Mouse (Mus musculus): ENCODE data around the gene Rbsn.

Rbsn gene

DNA sequence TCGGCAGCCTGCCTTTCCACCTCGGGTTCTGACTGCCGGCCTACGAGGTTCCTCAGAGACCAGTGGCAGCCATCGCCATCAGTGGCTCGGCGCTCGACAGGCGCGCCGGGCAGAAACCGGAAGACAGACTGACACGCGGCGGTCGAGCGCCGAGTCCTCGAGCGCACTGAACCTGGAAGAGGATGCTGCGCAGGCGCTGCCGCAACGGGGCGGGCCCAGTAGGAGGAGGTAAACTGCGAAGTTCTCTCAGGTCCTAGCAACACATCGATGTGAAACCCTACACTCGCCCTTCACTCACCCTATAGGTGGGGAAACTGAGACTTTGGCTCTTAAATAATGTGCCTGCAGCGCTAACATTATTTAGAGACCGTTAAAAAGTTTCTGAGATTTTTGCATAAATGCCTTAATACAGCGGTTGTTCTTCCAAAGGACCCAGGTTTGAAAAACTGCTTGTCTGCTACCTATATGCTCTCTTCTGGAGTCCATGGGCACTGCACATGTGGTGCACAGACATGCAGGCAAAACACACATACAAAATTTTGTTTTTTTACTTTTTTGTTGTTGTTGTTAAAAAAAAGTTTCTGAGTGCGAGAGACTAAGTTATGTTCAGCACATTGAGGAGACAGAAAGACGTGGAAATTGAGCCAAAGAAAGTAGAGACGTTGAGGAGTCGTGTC, at the start of gene Rbsn:
Gene Rbsn, minus strand, starts transcription at position 153 of the 677 bp plus-strand sequence.
- peak within 1 kb of the TSS; percentile 98 for H3K4me3 ChIP-seq (replicated peaks; ENCODE audit: low read length)
- no peaks in the 10 kb centered on the region for H3K9me3 ChIP-seq (ENCODE audit: low read length)
- H3K4me1 ChIP-seq (replicated peaks; ENCODE audit: low read depth, low read length), result peaks cover 21% of the 10 kb centered on the region
- peaks cover 20% of the 10 kb centered on the region for H3K36me3 ChIP-seq (ENCODE audit: insufficient read depth, low read length)
- H3K27me3 ChIP-seq (ENCODE audit: insufficient read depth, low read length), result no peaks in the 10 kb centered on the region
- TF ChIP-seq POU5F1 (IDR thresholded peaks at IDR 0.05; ENCODE audit: borderline replicate concordance, low read length) (no peak), NANOG (IDR thresholded peaks at IDR 0.05; ENCODE audit: borderline replicate concordance, low read length) (no peak), CTCF (conservative IDR thresholded peaks at IDR 0.05; ENCODE audit: low read length) (no peak)

DNA sequence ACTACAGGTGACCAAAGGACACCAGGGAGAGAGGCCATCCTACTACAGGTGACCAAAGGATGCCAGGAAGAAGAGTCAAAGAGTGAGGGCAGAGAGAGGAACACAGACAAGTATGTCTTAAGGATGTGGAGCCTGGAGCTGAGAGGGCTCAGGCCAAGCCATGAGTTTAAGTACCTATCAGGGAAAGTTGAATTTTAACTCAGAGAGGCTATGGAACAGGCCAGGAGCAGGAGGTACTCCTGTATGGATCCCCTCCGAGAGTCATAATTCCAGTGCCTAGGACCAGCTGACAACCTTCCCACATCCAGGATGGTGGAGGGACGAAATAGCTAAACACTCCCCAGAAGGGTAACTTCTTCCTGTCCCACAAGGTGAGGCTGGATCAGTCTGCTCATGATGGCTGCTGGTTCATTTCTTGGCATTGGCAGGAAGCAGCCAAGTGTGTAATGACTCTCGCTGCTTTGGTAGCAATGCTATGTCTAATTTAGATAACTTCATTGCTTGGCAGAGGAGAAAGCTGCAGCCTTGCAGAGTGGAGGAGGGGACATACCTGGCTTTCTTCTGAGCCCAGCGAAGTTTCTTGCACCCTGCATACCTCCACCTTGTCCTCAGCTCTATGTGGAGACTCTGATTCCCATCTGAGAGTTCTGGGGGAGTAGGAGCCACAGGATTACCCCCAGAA, 46.6 kb upstream of the Rbsn start:
- no peak overlapping the region for H3K4me3 ChIP-seq (replicated peaks; ENCODE audit: low read length)
- no peak for TF ChIP-seq CTCF (conservative IDR thresholded peaks at IDR 0.05; ENCODE audit: low read length)

DNA sequence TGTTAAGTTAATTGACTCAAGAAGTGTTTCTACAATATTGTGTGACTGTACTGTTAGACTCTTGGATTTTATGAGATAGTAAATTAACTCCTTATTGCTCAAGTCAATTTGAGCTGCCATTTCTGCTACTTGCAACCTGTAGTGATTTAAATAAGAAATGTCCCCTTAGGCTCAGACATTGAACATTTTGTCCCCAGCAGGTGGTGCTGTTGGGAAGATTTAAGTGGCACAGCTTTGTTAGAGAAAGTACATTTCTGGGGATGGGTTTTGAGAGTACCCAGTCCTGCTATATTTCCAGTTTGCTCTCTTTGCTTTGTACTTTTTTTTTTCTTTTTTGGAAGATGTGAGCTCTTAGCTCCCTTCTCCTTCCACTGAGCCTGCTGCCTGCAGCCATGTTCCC, 40.6 kb upstream of the Rbsn start:
- Histone ChIP-seq H3K4me1 (replicated peaks; ENCODE audit: low read depth, low read length) (peaks cover 52% of the 10 kb centered on the region), H3K36me3 (ENCODE audit: insufficient read depth, low read length) (no peaks in the 10 kb centered on the region), H3K27me3 (ENCODE audit: insufficient read depth, low read length) (0 out of 2 replicates have a peak, but pooled peaks cover 11% of the 10 kb centered on the region), H3K4me3 (replicated peaks; ENCODE audit: low read length) (no peak overlapping the region), H3K9me3 (ENCODE audit: low read length) (peaks cover 12% of the 10 kb centered on the region)
- TF ChIP-seq CTCF (conservative IDR thresholded peaks at IDR 0.05; ENCODE audit: low read length), result 0 out of 2 replicates have a peak, but pooled peaks have one; percentile 2
- TF ChIP-seq NANOG (IDR thresholded peaks at IDR 0.05; ENCODE audit: borderline replicate concordance, low read length), result no peak

More for the DNA sequence above, 46.6 kb upstream of the Rbsn start:
- peaks cover 14% of the 10 kb centered on the region; the same call in 1 of the 2 replicates for H3K27me3 ChIP-seq (ENCODE audit: insufficient read depth, low read length)
- no peaks in the 10 kb centered on the region for H3K36me3 ChIP-seq (ENCODE audit: insufficient read depth, low read length)
- H3K4me1 ChIP-seq (replicated peaks; ENCODE audit: low read depth, low read length), result peaks cover 20% of the 10 kb centered on the region
- no peaks in the 10 kb centered on the region for H3K9me3 ChIP-seq (ENCODE audit: low read length)

DNA sequence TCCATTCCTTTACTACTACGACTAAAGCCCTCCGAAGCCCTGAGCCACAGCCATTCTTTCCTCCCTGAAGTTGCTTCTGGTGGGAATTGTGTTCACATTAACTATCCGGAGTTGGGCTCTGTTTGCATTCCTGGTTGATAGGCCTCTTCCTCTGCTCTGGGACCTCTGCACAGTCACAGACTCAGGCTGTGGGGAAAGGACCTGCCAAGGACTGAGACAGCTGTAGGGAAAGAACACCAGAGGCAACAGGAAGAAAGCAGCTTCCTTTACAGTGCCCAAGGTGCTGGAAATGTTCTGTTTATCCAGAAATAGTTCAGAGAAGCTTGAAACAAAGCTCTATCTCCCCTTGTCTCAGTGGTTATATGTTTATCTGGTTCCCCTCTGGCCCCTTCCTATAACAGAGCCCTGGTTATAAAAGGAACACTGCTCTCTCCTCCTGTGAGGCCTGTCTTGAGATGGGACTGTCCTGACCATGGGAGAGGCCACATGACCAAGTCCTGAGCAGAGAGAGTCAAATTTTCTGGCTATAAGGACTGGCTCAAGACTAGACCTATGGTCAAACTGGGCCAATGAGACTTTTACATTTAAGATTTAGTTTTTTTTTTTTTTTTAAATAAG, 38.6 kb upstream of the Rbsn start:
- Histone ChIP-seq H3K9me3 (ENCODE audit: low read length) (peaks cover 12% of the 10 kb centered on the region), H3K4me1 (replicated peaks; ENCODE audit: low read depth, low read length) (peaks cover 70% of the 10 kb centered on the region), H3K36me3 (ENCODE audit: insufficient read depth, low read length) (no peaks in the 10 kb centered on the region), H3K4me3 (replicated peaks; ENCODE audit: low read length) (no peak overlapping the region), H3K27me3 (ENCODE audit: insufficient read depth, low read length) (no peaks in the 10 kb centered on the region)
- TF ChIP-seq POU5F1 (IDR thresholded peaks at IDR 0.05; ENCODE audit: borderline replicate concordance, low read length) (no peak), CTCF (conservative IDR thresholded peaks at IDR 0.05; ENCODE audit: low read length) (no peak)

DNA sequence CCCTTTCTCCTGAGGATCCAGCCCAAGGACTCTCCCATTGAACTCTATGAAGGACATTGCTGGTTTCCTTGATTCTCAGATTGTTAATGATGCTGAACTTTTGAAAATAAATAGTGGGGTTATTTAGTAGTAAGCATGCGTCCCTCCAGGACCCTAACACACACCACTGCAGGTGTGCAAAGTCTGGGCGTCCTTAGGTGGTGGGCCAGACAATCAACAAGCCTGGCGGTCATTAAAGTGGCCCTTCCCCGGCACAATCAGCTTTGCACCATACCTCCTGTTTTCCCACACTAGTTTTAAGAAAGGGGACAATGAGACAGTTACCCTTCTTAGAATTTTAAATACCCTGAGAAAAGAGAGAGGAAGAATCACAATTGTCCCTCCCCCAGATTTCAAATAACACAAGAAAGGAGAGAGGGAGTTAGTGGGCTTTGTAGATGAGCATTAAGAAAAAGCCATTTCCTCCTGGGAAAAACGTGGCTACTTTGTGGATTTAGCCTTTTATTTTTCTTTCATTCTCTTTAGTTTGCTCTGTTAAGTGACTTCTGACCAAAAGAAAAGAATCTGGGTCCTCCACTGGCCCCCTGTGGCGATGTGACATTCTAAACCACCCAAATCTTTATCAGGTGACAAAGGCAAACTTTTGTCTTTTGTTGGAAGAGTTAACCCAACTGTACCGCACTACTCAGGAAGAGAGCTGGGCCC, 32.6 kb upstream of the Rbsn start:
- H3K27me3 ChIP-seq (ENCODE audit: insufficient read depth, low read length), result 0 out of 2 replicates have a peak, but pooled peaks cover 3% of the 10 kb centered on the region
- peak overlapping the region; percentile 48 for H3K4me3 ChIP-seq (replicated peaks; ENCODE audit: low read length)
- TF ChIP-seq NANOG (IDR thresholded peaks at IDR 0.05; ENCODE audit: borderline replicate concordance, low read length), result peak; percentile 75
- TF ChIP-seq POU5F1 (IDR thresholded peaks at IDR 0.05; ENCODE audit: borderline replicate concordance, low read length), result no peak
- no peak for TF ChIP-seq CTCF (conservative IDR thresholded peaks at IDR 0.05; ENCODE audit: low read length)
- H3K36me3 ChIP-seq (ENCODE audit: insufficient read depth, low read length), result peaks cover 15% of the 10 kb centered on the region
- no peaks in the 10 kb centered on the region for H3K9me3 ChIP-seq (ENCODE audit: low read length)
- H3K4me1 ChIP-seq (replicated peaks; ENCODE audit: low read depth, low read length), result peaks cover 92% of the 10 kb centered on the region

DNA sequence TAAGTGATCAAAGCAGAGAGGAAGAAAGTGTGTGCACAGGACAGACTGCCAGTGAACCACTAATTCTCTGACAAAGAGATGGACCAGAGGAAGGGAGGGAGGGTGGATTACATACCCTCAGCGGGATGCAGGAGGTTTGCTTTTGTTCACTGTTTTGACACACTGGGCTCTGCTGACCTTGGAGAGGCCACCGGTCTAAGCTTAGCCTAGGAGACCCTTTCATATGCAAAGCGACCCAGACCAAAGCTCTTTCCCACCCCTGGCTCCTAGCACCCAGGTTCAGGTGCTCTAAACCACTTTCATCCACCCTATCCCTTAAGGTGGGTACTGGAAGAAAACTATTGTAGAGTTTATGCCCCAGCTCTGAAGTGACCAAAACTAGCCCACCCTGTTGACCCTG, 31.6 kb upstream of the Rbsn start:
- Histone ChIP-seq H3K36me3 (ENCODE audit: insufficient read depth, low read length) (peaks cover 24% of the 10 kb centered on the region), H3K4me3 (replicated peaks; ENCODE audit: low read length) (peak overlapping the region; percentile 48), H3K9me3 (ENCODE audit: low read length) (no peaks in the 10 kb centered on the region), H3K4me1 (replicated peaks; ENCODE audit: low read depth, low read length) (peaks cover 92% of the 10 kb centered on the region), H3K27me3 (ENCODE audit: insufficient read depth, low read length) (0 out of 2 replicates have a peak, but pooled peaks cover 3% of the 10 kb centered on the region)
- peak; percentile 48; the same call in 1 of the 2 replicates for TF ChIP-seq NANOG (IDR thresholded peaks at IDR 0.05; ENCODE audit: borderline replicate concordance, low read length)
- peak; percentile 88 for TF ChIP-seq POU5F1 (IDR thresholded peaks at IDR 0.05; ENCODE audit: borderline replicate concordance, low read length)
- TF ChIP-seq CTCF (conservative IDR thresholded peaks at IDR 0.05; ENCODE audit: low read length), result no peak

DNA sequence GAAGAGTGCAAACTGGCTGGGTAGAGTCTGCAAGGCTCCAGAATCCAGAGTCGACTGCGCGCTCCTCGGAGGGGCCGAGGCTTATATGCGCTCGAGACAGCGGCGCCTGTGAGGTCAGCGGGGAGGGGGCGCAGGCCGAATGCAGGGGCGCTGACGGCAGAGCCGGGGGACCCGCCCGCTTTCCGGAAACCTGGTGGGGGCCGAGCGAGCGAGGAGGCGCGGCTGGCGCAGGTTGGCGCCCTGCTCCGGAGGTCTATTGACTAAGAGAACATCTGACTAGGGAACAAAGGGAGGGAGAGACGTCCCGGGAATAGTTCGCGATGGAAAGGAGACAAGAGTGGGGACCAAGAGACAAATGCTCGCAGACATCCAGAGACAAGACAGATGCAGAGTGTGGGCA, 29.9 kb upstream of the Rbsn start, which contains the start of gene Trh:
Gene Trh, minus strand, starts transcription at position 60 of the 400 bp plus-strand sequence.
- Histone ChIP-seq H3K27me3 (ENCODE audit: insufficient read depth, low read length) (0 out of 2 replicates have a peak, but pooled peaks cover 3% of the 10 kb centered on the region), H3K36me3 (ENCODE audit: insufficient read depth, low read length) (peaks cover 24% of the 10 kb centered on the region), H3K4me1 (replicated peaks; ENCODE audit: low read depth, low read length) (peaks cover 83% of the 10 kb centered on the region), H3K9me3 (ENCODE audit: low read length) (no peaks in the 10 kb centered on the region), H3K4me3 (replicated peaks; ENCODE audit: low read length) (peak within 1 kb of the TSS; percentile 91)
- TF ChIP-seq CTCF (conservative IDR thresholded peaks at IDR 0.05; ENCODE audit: low read length) (no peak), POU5F1 (IDR thresholded peaks at IDR 0.05; ENCODE audit: borderline replicate concordance, low read length) (no peak), NANOG (IDR thresholded peaks at IDR 0.05; ENCODE audit: borderline replicate concordance, low read length) (no peak)
